Mouse (Mus musculus) forebrain, postnatal 0 days (tissue): ENCODE results near the gene Hist1h2bg. TPM values are rescaled to one million over a fixed set of nuclear protein-coding genes. Genes with fewer than 3 reads are reported as not detected.
"Not testable (repeated sequence)": the region's sequence is repeated elsewhere in the genome, so short reads cannot be mapped to it uniquely, and the experiment has no call there.

Experiments used
- ATAC-seq: fragments of 200-750 bp; cut with Nextera tagmentation; 2 replicates; pipeline ENCODE4 v1.8.0; 2017; ENCODE audit warnings: mild to moderate bottlenecking, moderate library complexity
- DNase-seq: peaks from one replicate; pipeline ENCODE4 v3.0.0-alpha.2; 2015
- H3K27ac ChIP-seq: fragments of 300-500 bp; sonication (generic); 2 replicates; pipeline ENCODE4 v1.5.1; 2014; ENCODE audit warnings: low read depth, mild to moderate bottlenecking, antibody characterized with exemption, low read length, moderate library complexity, mixed read lengths
- H3K27me3 ChIP-seq: fragments of 300-500 bp; sonication (generic); 2 replicates; pipeline ENCODE4 v1.6.1; 2014; ENCODE audit warnings: mild to moderate bottlenecking, low read length, mixed read lengths; ENCODE audit not compliant: insufficient read depth
- H3K36me3 ChIP-seq: fragments of 300-500 bp; sonication (generic); 2 replicates; pipeline ENCODE4 v1.6.1; 2014; ENCODE audit warnings: mild to moderate bottlenecking, moderate library complexity; ENCODE audit not compliant: insufficient read depth
- H3K4me1 ChIP-seq: fragments of 300-500 bp; sonication (generic); 2 replicates; pipeline ENCODE4 v1.6.1; 2014; ENCODE audit warnings: antibody characterized with exemption; ENCODE audit not compliant: insufficient read depth
- H3K4me2 ChIP-seq: fragments of 300-500 bp; sonication (generic); 2 replicates; pipeline ENCODE4 v1.6.1; 2014; ENCODE audit warnings: low read depth, mild to moderate bottlenecking, moderate library complexity
- H3K4me3 ChIP-seq: fragments of 300-500 bp; sonication (generic); 2 replicates; pipeline ENCODE4 v1.5.1; 2014; ENCODE audit warnings: low read depth, low read length, mixed read lengths
- H3K9ac ChIP-seq: fragments of 300-500 bp; sonication (generic); 2 replicates; pipeline ENCODE4 v1.6.1; 2014; ENCODE audit warnings: mild to moderate bottlenecking
- H3K9me3 ChIP-seq: fragments of 300-500 bp; sonication (generic); 2 replicates; pipeline ENCODE4 v1.6.1; 2016; ENCODE audit warnings: low read length
- CTCF ChIP-seq: sonication (generic); IDR thresholded peaks from 2 replicates; pipeline ENCODE4 v1.5.1; 2016; ENCODE audit warnings: antibody characterized with exemption, control low read depth, low read depth
- WGBS: fragments of 180-500 bp; shearing (Covaris S2); extraction: QIAGEN DNeasy Blood & Tissue Kit; methylation state at CpG from one replicate; pipeline ENCODE4 v1.1.7; 2014; 5-methylcytosine and 5-hydroxymethylcytosine counted together
- polyA plus RNA-seq: library from polyadenylated mRNA; unstranded; fragments of >200 nt; fragmentation: Nextera tagmentation; extraction: Ambion mirVana; gene quantifications from 2 replicates; pipeline ENCODE4 v1.2.1, GENCODE M21; 2015
- total RNA-seq: library from RNA; depleted of rRNA; stranded (reverse); fragments of >200 nt; gene quantifications from 2 replicates; pipeline ENCODE4 v1.2.3, GENCODE M21; 2014

The Hist1h2bg gene
- total and polyA plus RNA-seq, 2 experiments from 2014 or later = 3.6 to 367 TPM

DNA sequence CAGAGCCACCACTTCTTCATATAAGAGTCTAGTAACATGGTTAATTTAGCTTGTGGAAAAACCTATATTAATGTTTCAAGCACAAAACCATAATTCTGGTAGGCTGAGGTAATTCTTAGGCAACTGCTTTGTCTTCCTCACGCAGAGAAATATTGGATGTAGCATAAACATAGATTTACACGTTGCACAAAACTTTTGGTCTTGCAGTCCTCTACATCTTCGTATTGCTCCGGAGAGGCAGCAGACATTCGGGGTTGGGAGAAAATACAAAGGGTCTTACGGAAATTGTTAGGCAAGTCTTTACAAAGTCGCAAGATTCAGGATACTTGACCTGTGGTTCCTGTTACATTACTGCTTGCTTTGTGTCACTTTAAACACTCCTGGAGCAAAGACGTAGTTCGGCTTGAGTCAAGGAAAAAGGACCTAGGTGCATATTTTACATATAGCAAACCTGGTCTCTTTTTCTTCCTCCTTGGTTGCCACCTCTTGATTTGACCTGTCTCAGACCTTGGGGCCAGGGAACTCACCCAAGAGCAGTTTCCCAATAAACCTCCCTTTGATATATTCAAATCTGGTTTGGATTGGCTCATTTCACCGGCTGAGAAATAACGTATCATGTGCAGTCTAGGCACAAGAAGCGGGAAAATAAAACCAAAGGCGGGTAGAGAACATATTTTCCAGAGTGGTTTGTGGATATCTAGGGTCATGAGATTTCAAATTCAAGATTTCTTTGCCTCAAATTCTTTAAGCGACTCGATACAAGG, 36.6 kb upstream of the Hist1h2bg start:
- Histone ChIP-seq H3K27ac (peak overlapping the region; percentile 67), H3K27me3 (no peaks in the 10 kb centered on the region), H3K4me3 (peak overlapping the region; percentile 47), H3K4me2 (peak overlapping the region; percentile 72), H3K9me3 (no peaks in the 10 kb centered on the region), H3K9ac (peak overlapping the region; percentile 22; the same call in 1 of the 2 replicates), H3K36me3 (no peaks in the 10 kb centered on the region), H3K4me1 (peaks cover 22% of the 10 kb centered on the region)
- no peak for DNase-seq
- 0 out of 2 replicates have a peak, but pooled peaks have one; percentile 8 for ATAC-seq
- WGBS = under 1% methylated on average over 15 of the region's 15 CpGs
- no peak for TF ChIP-seq CTCF

DNA sequence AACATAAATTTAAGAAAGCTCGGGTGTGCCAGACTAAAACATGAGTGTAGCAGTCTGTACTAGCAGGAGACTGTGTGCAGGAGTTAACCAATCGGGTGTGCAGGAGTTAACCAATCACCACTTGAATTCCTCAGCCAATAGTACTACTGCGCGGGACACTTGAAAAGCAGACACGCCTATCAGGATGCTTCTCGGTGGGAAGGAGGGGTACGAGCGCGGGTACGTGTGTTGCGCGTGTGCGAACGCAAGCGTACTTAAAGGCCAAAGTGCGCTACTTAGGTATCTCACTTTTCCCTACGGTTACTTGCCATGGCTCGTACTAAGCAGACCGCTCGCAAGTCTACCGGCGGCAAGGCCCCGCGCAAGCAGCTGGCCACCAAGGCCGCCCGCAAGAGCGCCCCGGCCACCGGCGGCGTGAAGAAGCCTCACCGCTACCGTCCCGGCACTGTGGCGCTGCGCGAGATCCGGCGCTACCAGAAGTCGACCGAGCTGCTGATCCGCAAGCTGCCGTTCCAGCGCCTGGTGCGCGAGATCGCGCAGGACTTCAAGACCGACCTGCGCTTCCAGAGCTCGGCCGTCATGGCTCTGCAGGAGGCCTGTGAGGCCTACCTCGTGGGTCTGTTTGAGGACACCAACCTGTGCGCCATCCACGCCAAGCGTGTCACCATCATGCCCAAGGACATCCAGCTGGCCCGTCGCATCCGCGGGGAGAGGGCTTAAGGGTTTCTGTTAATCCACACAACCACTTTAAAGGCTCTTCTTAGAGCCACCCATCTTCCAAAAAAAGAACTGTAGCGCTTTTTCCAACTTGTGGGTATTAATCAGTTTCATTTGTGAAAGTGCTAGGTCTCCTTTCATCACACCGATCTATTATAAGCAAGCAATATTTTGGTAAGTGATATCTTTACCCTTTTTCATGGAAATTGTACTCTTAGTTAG, 35.8 kb upstream of the Hist1h2bg start, which contains the start of gene Hist1h3g:
Hist1h3g (plus strand) TSS at position 286 of the 939 bp plus-strand sequence.
- H3K27me3 ChIP-seq, H3K9me3 ChIP-seq, H3K36me3 ChIP-seq: not testable (repeated sequence)
- Histone ChIP-seq H3K4me2 (peak within 1 kb of the TSS; percentile 72), H3K4me3 (peak within 1 kb of the TSS; percentile 47), H3K4me1 (peaks cover 22% of the 10 kb centered on the region), H3K27ac (peak within 1 kb of the TSS; percentile 67), H3K9ac (peak within 1 kb of the TSS; percentile 22)
- under 1% methylated on average over 48 of the region's 62 CpGs for WGBS
- DNase-seq (peak; percentile 96), ATAC-seq (peak; percentile 90)

GRCm38 (mm10) chr13:23536076-23536822, 34.9 kb upstream of the Hist1h2bg start:
- no peak for TF ChIP-seq CTCF
- Histone ChIP-seq H3K4me2 (peak overlapping the region; percentile 72; the same call in 1 of the 2 replicates), H3K9ac (peak overlapping the region; percentile 18; the same call in 1 of the 2 replicates), H3K27me3 (no peaks in the 10 kb centered on the region), H3K36me3 (no peaks in the 10 kb centered on the region), H3K4me3 (peak overlapping the region; percentile 47), H3K9me3 (no peaks in the 10 kb centered on the region), H3K27ac (no peak overlapping the region), H3K4me1 (peaks cover 22% of the 10 kb centered on the region)
- no peak for ATAC-seq
- no peak for DNase-seq
- 15% methylated on average over 7 of the region's 7 CpGs for WGBS

DNA sequence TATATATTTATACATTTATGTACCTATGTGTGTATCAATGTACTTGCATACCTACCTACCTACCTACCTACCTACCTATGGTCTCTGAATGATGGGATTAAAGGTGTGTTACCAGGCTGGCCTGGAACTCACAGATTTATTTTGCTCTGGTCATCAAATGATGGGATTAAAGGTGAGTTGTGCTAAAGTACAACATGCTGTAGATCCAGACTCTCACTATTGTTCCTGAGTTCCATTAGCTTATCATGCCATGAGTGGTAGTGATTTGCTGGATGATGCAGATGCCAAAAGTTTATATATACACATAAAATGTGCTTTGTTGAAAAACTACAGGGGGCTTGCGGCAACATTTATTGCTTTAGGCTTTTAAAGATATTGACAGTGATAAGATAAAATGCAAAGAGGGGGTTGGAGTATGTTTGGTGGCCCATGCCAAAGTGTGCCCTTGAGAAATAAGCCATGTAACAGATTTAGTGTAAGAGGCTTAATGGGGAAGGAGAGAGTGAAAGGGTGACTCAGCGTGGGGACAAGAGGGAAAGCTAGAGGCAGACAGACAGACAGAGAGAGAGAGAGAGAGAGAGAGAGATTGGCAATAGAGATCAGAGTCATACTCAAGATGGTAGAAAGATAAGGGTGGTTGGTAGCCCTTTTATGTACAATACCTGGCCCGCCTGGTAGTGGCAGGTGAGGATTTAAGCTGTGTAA, 34.0 kb upstream of the Hist1h2bg start:
- 77% methylated on average over 3 of the region's 3 CpGs for WGBS
- no peaks in the 10 kb centered on the region for H3K9me3 ChIP-seq
- H3K4me1 ChIP-seq = peaks cover 19% of the 10 kb centered on the region
- DNase-seq (no peak), ATAC-seq (no peak)
- no peak overlapping the region for H3K27ac ChIP-seq
- H3K27me3 ChIP-seq = no peaks in the 10 kb centered on the region
- H3K9ac ChIP-seq = no peak overlapping the region
- H3K4me2 ChIP-seq = no peak overlapping the region
- no peak for TF ChIP-seq CTCF
- H3K36me3 ChIP-seq = no peaks in the 10 kb centered on the region
- no peak overlapping the region for H3K4me3 ChIP-seq

DNA sequence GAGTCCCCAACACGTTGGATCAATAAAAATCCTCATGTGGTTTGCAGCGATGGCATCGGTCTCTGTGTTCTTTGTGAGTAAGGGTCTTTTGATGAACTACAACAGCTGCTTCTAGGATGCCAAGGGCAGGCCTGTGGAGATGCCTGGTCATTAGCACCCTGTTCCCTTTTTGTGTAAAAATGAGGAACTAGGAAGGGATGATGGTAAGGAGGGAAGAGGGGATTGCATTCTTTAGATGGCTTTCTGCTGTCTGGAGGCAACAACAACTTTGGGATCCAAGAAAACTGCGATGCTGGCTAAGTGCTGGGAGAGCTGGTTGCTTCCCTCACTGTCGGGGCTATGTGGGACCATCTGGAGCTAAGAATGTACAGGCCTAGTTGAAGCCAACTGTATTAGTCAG, 32.9 kb upstream of the Hist1h2bg start:
- Histone ChIP-seq H3K27me3 (no peaks in the 10 kb centered on the region), H3K9me3 (no peaks in the 10 kb centered on the region), H3K9ac (no peak overlapping the region), H3K4me2 (no peak overlapping the region), H3K4me3 (no peak overlapping the region), H3K36me3 (no peaks in the 10 kb centered on the region), H3K27ac (no peak overlapping the region), H3K4me1 (peaks cover 12% of the 10 kb centered on the region)
- no peak for TF ChIP-seq CTCF
- 80% methylated on average over 5 of the region's 5 CpGs for WGBS
- ATAC-seq = no peak
- no peak for DNase-seq

DNA sequence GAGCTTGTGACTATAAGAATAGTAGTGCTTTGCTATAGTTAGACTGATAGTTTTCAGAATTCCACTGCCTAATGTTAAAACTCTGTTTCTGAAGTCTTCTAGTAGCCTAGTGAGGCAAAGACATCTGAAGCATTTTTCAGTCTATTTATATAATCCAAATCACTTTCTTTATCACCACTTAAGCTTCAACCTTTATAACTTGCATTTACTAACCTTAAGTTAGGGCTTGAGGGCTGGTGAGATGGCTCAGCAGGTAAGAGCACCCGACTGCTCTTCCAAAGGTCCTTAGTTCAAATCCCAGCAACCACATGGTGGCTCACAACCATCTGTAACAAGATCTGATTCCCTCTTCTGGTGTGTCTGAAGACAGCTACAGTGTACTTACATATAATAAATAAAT, 31.4 kb upstream of the Hist1h2bg start:
- not testable (repeated sequence) for H3K36me3 ChIP-seq, H3K4me1 ChIP-seq, H3K9ac ChIP-seq, H3K27ac ChIP-seq, H3K9me3 ChIP-seq, ATAC-seq, DNase-seq, H3K4me3 ChIP-seq, H3K27me3 ChIP-seq, H3K4me2 ChIP-seq
- WGBS = 71% methylated on average over 1 of the region's 1 CpGs
